Mouse (Mus musculus) forebrain, embryonic 15.5 days (tissue): ENCODE results near the gene Mettl7a3. TPM values are rescaled to one million over a fixed set of nuclear protein-coding genes. Genes with fewer than 3 reads are reported as not detected.
"Not testable (repeated sequence)": the region's sequence is repeated elsewhere in the genome, so short reads cannot be mapped to it uniquely, and the experiment has no call there.

Source experiments
- ATAC-seq: fragments of 200-750 bp; cut with Nextera tagmentation; replicated peaks from 2 replicates; pipeline ENCODE4 v1.8.0; 2017; ENCODE audit warnings: mild to moderate bottlenecking, moderate TSS enrichment, moderate library complexity
- H3K27ac ChIP-seq: fragments of 300-500 bp; sonication (generic); replicated peaks from 2 replicates; pipeline ENCODE4 v1.5.1; 2015; ENCODE audit warnings: mild to moderate bottlenecking, inconsistent platforms
- H3K27me3 ChIP-seq: fragments of 300-500 bp; sonication (generic); 2 replicates; pipeline ENCODE4 v1.6.1; 2015; ENCODE audit warnings: inconsistent platforms
- H3K36me3 ChIP-seq: fragments of 300-500 bp; sonication (generic); 2 replicates; pipeline ENCODE4 v1.6.1; 2015; ENCODE audit warnings: mild to moderate bottlenecking, inconsistent platforms
- H3K4me1 ChIP-seq: fragments of 300-500 bp; sonication (generic); 2 replicates; pipeline ENCODE4 v1.6.1; 2015; ENCODE audit warnings: inconsistent platforms
- H3K4me2 ChIP-seq: fragments of 300-500 bp; sonication (generic); replicated peaks from 2 replicates; pipeline ENCODE4 v1.6.1; 2015; ENCODE audit warnings: mild to moderate bottlenecking, inconsistent platforms
- H3K4me3 ChIP-seq: fragments of 300-500 bp; sonication (generic); 2 replicates; pipeline ENCODE4 v1.5.1; 2015; ENCODE audit warnings: mild to moderate bottlenecking, inconsistent platforms
- H3K9ac ChIP-seq: fragments of 300-500 bp; sonication (generic); replicated peaks from 2 replicates; pipeline ENCODE4 v1.6.1; 2015; ENCODE audit warnings: mild to moderate bottlenecking, inconsistent platforms
- H3K9me3 ChIP-seq: fragments of 300-500 bp; sonication (generic); 2 replicates; pipeline ENCODE4 v1.6.1; 2016; ENCODE audit warnings: inconsistent platforms
- WGBS: fragments of 180-500 bp; shearing (Covaris S2); methylation state at CpG from one replicate; pipeline ENCODE4 v1.1.7; 2015; ENCODE audit warnings: mixed read lengths; 5-methylcytosine and 5-hydroxymethylcytosine counted together
- polyA plus RNA-seq: library from polyadenylated mRNA; unstranded; fragments of >200 nt; fragmentation: Nextera tagmentation; extraction: Ambion mirVana; gene quantifications from 2 replicates; pipeline ENCODE4 v1.2.1, GENCODE M21; 2015

Mettl7a3 gene
- polyA plus RNA-seq, 1 experiment from 2014 or later = not detected

- Histone ChIP-seq H3K4me3 (no peak overlapping the region), H3K27me3 (no peaks in the 10 kb centered on the region), H3K4me1 (no peaks in the 10 kb centered on the region), H3K4me2 (no peak overlapping the region), H3K9me3 (no peaks in the 10 kb centered on the region), H3K9ac (no peak overlapping the region), H3K27ac (no peak overlapping the region), H3K36me3 (no peaks in the 10 kb centered on the region)
- 38% methylated on average over 5 of the region's 5 CpGs for WGBS
- ATAC-seq = no peak
Observed at GRCm38 (mm10) chr15:100375066-100375465, 40.3 kb downstream of the Mettl7a3 start.

- not testable (repeated sequence) for H3K9ac ChIP-seq, H3K9me3 ChIP-seq, H3K27ac ChIP-seq, H3K36me3 ChIP-seq, H3K27me3 ChIP-seq, H3K4me2 ChIP-seq, H3K4me1 ChIP-seq, ATAC-seq, H3K4me3 ChIP-seq
- WGBS = 24% methylated on average over 3 of the region's 9 CpGs
Observed at GRCm38 (mm10) chr15:100377847-100378505, 43.2 kb downstream of the Mettl7a3 start.

- Histone ChIP-seq H3K4me2 (no peak overlapping the region), H3K36me3 (no peaks in the 10 kb centered on the region), H3K4me3 (no peak overlapping the region), H3K9ac (no peak overlapping the region), H3K4me1 (no peaks in the 10 kb centered on the region), H3K27ac (no peak overlapping the region), H3K27me3 (no peaks in the 10 kb centered on the region), H3K9me3 (no peaks in the 10 kb centered on the region)
- 89% methylated on average over 8 of the region's 8 CpGs for WGBS
- ATAC-seq = no peak
Observed at GRCm38 (mm10) chr15:100379658-100380057, 44.9 kb downstream of the Mettl7a3 start.

- Histone ChIP-seq H3K4me1 (no peaks in the 10 kb centered on the region), H3K9ac (no peak overlapping the region), H3K27me3 (no peaks in the 10 kb centered on the region), H3K9me3 (no peaks in the 10 kb centered on the region), H3K27ac (no peak overlapping the region), H3K4me3 (no peak overlapping the region), H3K36me3 (no peaks in the 10 kb centered on the region), H3K4me2 (no peak overlapping the region)
- ATAC-seq = no peak
- WGBS = 67% methylated on average over 2 of the region's 2 CpGs
Observed at GRCm38 (mm10) chr15:100380104-100380503, 45.4 kb downstream of the Mettl7a3 start.

- Histone ChIP-seq H3K4me3 (no peak overlapping the region), H3K4me2 (no peak overlapping the region), H3K27me3 (no peaks in the 10 kb centered on the region), H3K4me1 (no peaks in the 10 kb centered on the region), H3K27ac (no peak overlapping the region), H3K36me3 (no peaks in the 10 kb centered on the region), H3K9ac (no peak overlapping the region), H3K9me3 (no peaks in the 10 kb centered on the region)
- no peak for ATAC-seq
- 94% methylated on average over 9 of the region's 9 CpGs for WGBS
Observed at GRCm38 (mm10) chr15:100385705-100386104, 51.0 kb downstream of the Mettl7a3 start.

GRCm38 (mm10) chr15:100387544-100388223 lies 53.0 kb downstream of the Mettl7a3 start:
- no peak overlapping the region for H3K27ac ChIP-seq
- no peak overlapping the region for H3K9ac ChIP-seq
- H3K4me2 ChIP-seq = no peak overlapping the region
- H3K4me1 ChIP-seq = no peaks in the 10 kb centered on the region
- H3K9me3 ChIP-seq = no peaks in the 10 kb centered on the region
- ATAC-seq = no peak
- H3K36me3 ChIP-seq = no peaks in the 10 kb centered on the region
- 93% methylated on average over 17 of the region's 17 CpGs for WGBS
- no peaks in the 10 kb centered on the region for H3K27me3 ChIP-seq
- no peak overlapping the region for H3K4me3 ChIP-seq

GRCm38 (mm10) chr15:100388224-100388835 lies 53.6 kb downstream of the Mettl7a3 start:
- H3K4me1 ChIP-seq = no peaks in the 10 kb centered on the region
- 86% methylated on average over 12 of the region's 16 CpGs for WGBS
- no peaks in the 10 kb centered on the region for H3K27me3 ChIP-seq
- no peak overlapping the region for H3K9ac ChIP-seq
- no peak for ATAC-seq
- H3K4me2 ChIP-seq = no peak overlapping the region
- H3K9me3 ChIP-seq = no peaks in the 10 kb centered on the region
- H3K4me3 ChIP-seq = no peak overlapping the region
- H3K36me3 ChIP-seq = no peaks in the 10 kb centered on the region
- H3K27ac ChIP-seq = no peak overlapping the region

GRCm38 (mm10) chr15:100388886-100389285 lies 54.2 kb downstream of the Mettl7a3 start:
- H3K27me3 ChIP-seq = no peaks in the 10 kb centered on the region
- no peak for ATAC-seq
- no peak overlapping the region for H3K9ac ChIP-seq
- H3K4me3 ChIP-seq = no peak overlapping the region
- H3K4me2 ChIP-seq = no peak overlapping the region
- WGBS = 52% methylated on average over 9 of the region's 9 CpGs
- H3K4me1 ChIP-seq = no peaks in the 10 kb centered on the region
- H3K9me3 ChIP-seq = no peaks in the 10 kb centered on the region
- H3K27ac ChIP-seq = no peak overlapping the region
- peaks cover 3% of the 10 kb centered on the region for H3K36me3 ChIP-seq

Other genes with a start within 250 kb of the Mettl7a3 start
- 19.9 and 20.5 TPM in 2 replicates for gene Atf1, start 107.1 kb upstream of the Mettl7a3 start, polyA plus RNA-seq
- gene Tmprss12, start 54.1 kb upstream of the Mettl7a3 start, polyA plus RNA-seq = not detected in 2 replicates
- gene Mettl7a1, start 30.8 kb upstream of the Mettl7a3 start, polyA plus RNA-seq = 2.8 and 5.4 TPM in 2 replicates
- gene Methig1, start 18.2 kb downstream of the Mettl7a3 start, polyA plus RNA-seq = not detected in 2 replicates
- gene Mettl7a2, start 18.3 kb downstream of the Mettl7a3 start, polyA plus RNA-seq = not detected in 2 replicates
- not detected in 2 replicates for gene Higd1c, start 29.6 kb downstream of the Mettl7a3 start, polyA plus RNA-seq
- gene Gm5475, start 87.2 kb downstream of the Mettl7a3 start, polyA plus RNA-seq = 0.06 TPM in 1 of 2 replicates, not detected in the other
- 22.2 and 23.5 TPM in 2 replicates for gene Slc11a2, start 90.1 kb downstream of the Mettl7a3 start, polyA plus RNA-seq
- 51.5 and 52.3 TPM in 2 replicates for gene Letmd1, start 134.1 kb downstream of the Mettl7a3 start, polyA plus RNA-seq
- gene Csrnp2, start 160.6 kb downstream of the Mettl7a3 start, polyA plus RNA-seq = 54.9 and 55.6 TPM in 2 replicates
- gene Tfcp2, start 217.1 kb downstream of the Mettl7a3 start, polyA plus RNA-seq = 30.0 and 33.6 TPM in 2 replicates